Mouse (Mus musculus) T-helper 2 cell (primary cell): ENCODE data around the gene Gemin2.
"Not testable (repeated sequence)": the region's sequence is repeated elsewhere in the genome, so short reads cannot be mapped to it uniquely, and the experiment has no call there.

ENCODE experiments used
- in situ Hi-C: fragments of 300-600 bp; cut with MboI, MseI; formaldehyde crosslinking; loops from one replicate; pipeline ENCODE4 v1.15.1; 2025; ENCODE audit warnings: high pct_unique_total_duplicates

Gemin2 gene

DNA sequence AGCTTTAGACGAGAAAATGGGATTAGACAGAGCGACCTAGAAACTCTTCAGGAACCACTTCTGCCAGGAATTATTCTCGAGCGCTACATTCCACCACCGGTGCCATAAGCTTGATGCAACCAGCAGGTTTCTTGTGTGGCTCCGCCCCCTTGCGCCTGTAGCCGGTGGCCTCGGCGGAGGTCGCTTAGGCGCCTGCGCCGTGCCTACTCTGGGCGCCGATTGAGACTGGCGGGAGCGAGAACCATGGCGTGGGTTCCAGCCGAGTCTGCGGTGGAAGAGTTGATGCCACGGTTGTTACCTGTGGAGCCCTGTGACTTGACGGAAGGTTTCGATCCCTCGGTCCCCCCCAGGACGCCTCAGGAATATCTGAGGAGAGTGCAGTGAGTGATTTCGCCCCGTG lies at the start of gene Gemin2:
Gemin2 (plus strand) TSS at position 160 of the 400 bp plus-strand sequence.
- in situ Hi-C loops: no loop called here

DNA sequence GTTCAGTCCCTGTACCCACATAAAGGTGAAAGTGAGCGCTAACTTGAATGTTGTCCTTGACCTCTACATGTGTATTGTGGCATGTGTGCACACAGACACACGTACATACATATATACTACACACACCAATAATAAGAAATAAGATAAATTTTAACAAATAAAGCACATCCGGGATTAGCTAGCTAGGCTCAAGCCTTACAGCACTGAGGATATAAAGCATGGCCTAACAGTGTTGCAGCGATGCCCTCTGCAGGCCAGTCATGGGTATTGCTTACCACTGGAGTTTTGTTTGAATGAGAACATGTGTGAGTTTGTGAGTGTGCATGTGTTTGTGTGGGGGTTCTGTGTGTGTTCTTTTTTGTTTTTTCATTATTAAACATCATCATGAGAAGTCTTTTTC lies 48.6 kb upstream of the Gemin2 start:
- in situ Hi-C loops: no loop called here

DNA sequence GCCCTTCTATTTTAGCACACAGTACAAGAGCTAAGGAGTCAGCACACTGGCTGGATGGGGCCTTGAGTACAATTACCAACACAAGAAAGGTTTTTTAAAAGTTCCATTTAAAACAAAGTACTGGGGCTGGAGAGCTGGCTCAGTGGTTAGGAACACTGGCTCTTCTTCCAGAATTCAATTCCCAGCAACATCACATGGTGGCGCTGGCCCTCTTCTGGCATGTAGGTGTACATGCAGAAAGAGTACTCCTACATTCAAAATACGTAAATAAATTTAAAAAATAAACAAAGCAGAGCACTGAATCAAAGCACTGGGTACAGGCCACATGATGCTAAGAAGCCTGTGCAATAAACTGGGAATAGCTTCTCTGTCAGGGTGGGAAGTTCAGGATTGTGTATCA lies 36.2 kb upstream of the Gemin2 start:
- in situ Hi-C loops: no loop called here

DNA sequence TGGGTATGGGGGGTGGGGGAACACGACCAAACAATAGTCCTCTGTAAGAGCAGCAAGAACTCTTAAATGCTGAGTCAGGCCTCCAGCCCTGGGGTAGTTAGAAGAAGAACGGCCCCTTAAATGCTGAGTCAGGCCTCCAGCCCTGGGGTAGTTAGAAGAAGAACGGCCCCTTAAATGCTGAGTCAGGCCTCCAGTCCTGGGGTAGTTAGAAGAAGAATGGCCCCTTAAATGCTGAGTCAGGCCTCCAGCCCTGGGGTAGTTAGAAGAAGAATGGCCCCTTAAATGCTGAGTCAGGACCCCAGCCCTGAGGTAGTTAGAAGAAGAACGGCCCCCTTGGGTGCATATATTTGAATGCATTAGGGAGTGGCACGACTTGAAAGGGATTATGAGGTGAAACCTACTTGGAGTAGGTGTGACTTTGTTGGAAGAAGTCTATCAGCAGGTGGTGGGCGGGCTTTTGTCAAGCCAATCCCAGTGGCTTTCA lies 32.0 kb upstream of the Gemin2 start:
- in situ Hi-C loops: not testable (repeated sequence)

DNA sequence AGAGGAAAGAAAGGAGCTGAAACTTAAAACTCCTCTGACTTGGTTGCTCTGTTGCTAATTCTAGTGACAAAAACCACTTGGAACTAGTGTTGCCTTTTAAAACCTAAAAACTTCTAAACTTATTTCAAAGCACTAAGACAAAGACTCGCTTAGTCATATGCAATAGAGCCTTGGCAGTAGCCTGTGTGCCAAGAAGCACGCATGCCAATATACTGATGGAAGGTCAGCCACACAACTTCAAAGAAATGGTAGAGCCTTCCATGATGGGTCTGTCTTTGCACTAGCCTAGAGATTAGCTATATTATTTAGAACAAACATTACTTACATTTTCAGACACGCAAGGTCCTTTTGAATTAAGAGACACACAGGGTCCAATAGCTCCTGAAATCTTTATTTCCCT lies 27.4 kb upstream of the Gemin2 start:
- in situ Hi-C loops: no loop called here

DNA sequence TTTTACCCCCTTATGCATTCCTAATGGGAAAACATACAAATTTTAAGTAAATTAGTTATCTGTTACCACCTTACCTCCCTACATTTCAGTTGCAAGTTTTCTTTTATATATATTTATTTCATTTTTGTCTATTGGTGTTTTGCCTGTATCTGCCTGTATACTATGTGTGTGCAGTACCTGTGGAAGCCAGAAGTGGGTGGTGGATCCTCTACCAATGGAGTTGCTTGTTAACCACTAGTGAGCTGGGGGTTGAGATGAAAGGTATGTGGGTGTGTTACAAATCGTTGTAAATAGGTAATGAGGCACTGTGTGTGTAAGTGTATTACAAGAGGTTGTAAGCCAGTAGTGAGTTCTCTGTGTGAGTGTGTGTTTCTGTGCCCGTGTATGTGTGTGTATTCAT lies 2.7 kb upstream of the Gemin2 start:
- in situ Hi-C loops: no loop called here

DNA sequence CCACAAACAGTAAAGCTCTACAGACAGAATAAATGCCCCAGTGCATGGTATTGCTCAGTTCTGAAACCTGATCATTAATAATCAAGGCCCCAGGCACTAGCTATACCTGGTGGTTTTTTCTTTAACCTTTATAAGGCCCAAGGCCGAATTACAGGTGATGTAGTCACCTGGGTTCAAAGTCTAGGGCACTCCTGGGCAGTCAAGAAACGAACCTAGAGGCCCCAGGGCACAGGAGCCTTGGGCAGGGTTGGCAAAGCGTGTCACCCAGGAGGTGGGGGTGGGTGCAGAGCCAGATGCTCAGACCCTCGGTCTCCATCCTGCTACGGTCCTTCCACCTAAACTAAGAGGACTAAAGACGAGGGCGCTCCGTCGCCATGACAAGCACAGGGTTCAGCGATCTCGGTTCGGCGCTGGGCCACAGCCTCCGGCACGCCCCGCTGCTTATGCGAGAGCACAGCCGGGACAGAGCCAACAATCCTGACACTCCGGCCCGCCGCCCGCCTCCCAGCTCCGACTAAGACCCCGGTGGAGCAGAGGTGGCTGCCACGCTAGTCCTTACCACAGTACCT lies 1.8 kb upstream of the Gemin2 start:
- in situ Hi-C loops: no loop called here

DNA sequence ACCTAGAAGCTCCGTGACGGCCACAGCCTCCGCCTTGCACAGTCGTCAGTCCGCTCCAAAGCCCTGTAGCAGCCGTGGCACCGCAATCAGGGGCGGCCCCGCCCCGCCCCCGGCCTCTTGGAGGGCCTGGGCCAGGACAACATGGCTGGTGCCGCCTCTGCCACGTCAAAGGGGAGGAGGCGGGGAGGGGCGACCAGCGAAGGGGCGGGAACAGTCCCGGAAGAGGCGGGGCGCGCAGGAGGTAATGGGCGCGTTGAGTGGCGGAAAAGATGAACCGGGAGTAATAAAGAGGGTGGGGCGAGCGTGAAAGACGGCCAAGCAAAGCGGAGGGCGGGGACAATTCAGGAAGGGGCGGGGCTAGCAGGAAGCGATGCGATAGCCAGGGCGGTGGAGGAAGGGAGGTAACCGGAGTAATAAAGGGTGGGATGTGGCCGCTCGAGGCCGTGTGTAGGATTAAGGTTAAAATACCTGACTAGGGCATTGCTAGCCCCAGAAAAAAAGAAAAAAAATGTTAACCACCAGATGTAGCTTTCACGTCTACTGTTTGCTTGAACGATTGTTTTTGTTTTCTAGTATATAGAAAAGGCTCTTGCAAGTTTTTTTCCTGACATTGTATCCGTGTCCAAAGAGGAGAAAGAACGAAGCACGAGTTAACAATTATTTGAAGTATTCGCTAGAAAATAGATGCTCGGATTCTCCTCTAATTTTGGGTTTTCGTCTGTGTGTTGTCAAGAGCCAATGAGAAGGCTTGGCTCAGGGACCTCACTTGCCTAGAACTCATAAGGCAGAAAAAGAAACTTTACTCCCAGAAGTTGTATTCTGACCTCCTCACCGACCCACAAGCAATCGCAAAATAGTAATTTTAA lies 1.1 kb upstream of the Gemin2 start, which contains the start of gene Sec23a:
Sec23a (minus strand) TSS at position 174 of the 866 bp plus-strand sequence.
- in situ Hi-C loops: no loop called here

DNA sequence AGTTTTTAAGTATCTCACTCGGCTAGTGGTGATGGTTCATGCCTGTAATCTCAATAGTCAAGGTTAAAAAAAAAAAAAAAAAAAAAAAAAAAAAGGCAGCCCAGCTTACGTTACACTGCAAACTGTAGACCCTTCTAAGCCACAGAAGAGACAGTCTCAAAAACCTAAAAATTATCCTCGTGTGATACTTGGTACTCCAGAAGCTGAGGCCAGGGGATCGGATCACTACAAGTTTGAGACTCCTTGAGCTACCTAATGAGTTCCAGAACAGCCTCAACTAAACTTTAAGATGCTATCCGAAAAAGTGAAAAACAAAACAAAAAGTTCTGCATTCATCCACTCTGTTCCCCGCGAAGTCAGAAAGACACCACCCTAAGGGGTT lies 492 bp upstream of the Gemin2 start:
- in situ Hi-C loops: no loop called here

DNA sequence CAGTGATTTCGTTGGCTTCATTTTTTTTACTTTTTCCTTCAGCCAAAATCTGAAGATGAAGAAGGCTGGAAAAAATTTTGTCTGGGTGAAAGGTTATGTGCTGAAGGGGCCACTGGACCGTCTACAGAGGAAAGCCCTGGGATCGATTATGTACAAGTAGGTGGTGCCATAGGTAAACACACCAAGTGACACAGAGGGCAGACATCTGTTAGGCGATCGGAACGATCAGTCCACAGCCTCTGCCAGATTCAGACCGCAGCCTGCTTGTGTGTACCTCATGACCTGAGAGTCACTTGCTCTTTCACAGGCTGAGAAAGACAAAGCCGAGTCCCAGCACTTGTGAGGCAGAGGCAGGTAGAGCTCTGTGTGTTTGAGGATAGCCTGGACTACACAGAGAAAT lies 4.8 kb downstream of the Gemin2 start:
- in situ Hi-C loops: no loop called here

DNA sequence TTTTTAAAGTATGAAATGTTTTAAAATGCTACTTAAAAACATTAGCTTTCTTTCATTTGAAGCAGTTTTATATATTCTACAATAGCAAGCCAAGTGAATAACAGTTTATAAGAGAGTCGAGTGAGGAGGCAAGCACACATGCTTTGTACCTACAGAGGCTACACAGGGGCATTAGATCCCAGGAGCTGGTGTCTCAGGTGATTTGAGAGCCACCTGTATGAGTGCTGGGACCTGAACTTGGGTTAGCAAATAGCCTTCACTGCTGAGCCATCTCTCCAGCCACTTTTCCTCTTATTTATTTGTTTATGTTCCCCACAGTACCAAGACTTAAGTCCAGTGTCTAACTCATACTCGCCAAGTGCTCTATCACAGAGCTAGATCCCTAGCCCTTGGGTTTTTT lies 6.7 kb downstream of the Gemin2 start:
- in situ Hi-C loops: no loop called here

DNA sequence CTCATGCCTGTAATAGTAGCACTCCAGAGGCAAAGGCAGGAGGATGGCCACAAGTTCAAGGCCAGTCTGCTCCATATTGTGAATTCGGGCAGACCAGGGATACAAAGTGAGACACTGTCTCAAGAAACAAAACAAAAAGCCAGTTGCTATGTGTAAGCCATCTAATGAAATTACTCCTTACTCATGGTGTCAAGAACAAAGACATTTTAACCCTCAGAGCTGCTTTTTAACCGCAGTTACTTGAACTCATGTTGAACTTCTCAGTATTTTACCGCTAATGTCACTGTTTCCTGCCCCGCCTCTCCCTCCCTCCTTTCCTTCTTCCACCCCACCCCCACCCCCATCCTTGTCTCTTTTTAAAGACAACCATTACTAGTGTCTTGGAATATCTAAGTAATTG lies 8.1 kb downstream of the Gemin2 start:
- in situ Hi-C loops: no loop called here

DNA sequence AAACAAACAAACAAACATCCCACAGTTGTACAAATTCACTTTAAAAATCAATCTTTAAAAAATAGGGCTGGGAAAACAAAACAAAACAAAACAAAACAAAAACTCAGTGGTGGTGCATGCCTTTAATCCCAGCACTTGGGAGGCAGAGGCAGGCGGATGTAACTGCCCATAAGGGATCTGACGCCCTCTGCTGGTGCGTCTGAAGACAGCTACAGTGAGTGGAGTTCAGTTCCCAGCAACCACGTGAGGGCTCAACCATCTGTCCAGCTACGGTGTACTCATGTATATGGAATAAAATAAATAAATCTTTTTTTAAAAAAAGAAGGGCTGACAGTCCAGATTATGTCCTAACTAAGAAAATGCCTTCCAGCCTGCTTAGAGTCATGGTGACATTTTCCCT lies 18.9 kb downstream of the Gemin2 start:
- in situ Hi-C loops: no loop called here

DNA sequence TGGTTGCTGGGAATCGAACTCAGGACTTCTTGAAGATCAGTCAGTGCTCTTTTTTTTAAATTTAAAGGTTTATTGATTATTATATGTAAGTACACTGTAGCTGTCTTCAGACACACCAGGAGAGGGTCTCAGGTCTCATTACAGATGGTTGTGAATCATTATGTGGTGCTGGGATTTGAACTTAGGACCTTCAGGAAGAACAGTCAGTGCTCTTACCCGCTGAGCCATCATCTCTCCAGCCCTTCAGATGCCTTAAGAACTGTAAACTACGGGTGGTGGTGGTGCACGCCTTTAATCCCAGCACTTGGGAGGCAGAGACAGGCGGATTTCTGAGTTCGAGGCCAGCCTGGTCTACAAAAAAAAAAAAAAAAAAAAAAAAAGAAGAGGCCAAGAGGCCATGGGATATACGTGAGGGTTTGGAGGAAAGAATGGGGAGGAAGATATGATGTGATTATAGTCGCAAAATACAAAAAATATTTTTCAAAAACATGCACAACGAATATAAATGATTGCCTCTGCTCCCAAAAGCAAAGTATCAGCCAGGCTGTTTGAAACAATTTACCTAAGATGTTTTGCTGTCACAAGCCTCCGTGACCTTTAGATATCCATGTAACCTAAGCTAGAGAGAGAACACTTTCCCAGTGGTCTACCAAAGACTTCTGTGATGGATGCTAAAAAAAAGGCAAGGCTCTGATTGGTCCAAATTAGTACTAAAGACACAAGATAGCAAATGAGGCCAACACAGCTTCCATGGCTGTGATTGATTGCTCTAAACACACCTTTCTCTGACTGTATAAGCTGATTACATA lies 26.2 kb downstream of the Gemin2 start:
- in situ Hi-C loops: no loop called here

DNA sequence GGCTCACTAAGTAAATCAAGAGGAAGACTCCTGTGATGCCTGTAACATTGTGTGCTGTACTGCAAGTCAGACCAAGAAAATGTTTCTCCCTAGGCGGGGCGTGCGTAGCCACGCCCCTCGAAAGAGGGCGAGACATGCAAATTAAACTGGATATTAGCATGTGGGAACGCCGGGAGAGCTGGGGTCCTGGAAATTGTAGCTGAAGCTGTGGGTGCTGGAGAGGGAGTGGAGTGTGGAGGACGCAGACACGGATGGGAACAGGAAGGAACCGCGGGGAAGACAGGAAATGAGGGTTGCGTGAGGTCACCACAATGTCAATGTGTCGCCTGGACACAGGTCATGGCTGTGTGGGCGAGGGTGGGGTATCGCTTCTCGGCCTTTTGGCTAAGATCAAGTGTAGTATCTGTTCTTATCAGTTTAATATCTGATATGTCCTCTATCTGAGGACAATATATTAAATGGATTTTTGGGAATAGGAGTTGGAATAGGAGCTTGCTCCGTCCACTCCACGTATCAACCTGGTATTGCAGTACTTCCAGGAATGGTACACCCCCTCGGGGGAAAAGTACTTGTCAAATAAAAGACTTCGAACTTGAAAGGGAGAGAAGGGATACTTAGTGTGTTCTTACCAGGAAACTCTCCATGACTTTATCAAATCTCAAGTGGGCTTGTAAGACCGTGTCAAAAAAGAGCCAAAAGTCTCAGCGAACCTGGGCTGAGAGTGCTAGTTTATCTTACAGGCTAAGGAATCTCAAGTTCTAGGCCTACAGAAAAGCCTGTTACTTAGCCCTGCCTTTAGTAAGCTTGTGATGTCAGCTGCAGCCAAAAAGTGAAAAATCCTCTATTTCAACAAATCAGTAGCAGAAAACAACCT lies 27.0 kb downstream of the Gemin2 start:
- in situ Hi-C loops: no loop called here

DNA sequence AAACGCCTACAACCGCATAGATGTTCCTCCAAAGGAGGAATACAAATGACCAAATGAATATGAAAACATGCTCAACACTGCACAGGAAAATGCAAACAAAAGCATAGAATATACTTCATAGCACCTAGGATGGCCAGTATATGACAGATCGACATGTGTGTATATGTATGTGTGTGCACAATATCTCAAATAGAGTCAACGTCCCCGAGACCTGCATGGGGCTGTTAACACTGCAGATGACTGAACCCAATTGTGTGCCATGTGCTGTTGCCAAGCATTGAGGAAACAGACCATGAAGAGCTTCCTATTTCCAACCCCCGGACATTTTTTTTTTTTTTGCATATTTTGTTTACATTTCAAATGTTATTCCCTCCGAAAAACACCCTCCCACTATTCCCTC lies 27.7 kb downstream of the Gemin2 start:
- in situ Hi-C loops: no loop called here

DNA sequence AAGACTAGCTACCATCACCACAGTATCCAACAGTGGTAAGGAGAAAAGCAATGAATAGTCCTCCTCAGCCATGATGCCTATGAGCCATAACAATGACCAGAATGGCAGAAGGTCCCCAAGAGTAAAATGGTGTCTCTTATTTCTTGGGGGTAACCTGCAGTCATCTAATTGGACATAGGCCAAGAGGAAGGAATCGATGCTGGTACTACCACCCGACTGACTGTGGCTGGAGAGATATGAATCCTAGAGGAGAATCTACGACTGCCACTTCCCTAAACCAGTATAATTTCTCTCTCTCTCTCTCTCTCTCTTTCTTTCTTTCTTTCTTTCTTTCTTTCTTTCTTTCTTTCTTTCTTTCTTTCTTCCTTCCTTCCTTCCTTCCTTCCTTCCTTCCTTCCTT lies 39.3 kb downstream of the Gemin2 start:
- in situ Hi-C loops: loop anchor here (5.0 kb wide), 1 partner anchor 90 kb away; no protein-coding TSS in a partner anchor

DNA sequence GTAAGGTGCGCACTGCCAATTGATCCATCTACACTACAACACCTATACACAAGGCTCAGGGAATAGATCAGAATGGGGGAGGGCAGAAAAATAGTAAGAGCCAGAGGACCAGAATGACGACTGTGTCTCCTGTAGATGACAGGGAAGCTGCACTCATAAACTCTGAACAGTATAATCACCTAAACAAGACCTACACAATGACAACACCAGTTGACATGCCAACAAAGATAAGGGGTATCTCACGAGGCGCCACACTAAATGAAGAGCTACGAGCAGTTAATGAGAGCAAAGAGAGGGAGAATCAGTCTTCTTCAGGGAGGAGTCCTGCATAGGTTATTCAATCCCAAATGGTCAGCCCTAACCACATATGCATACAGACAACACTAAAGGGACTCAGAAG lies 40.0 kb downstream of the Gemin2 start:
- in situ Hi-C loops: loop anchor here (5.0 kb wide), 1 partner anchor 89 kb away; no protein-coding TSS in a partner anchor

DNA sequence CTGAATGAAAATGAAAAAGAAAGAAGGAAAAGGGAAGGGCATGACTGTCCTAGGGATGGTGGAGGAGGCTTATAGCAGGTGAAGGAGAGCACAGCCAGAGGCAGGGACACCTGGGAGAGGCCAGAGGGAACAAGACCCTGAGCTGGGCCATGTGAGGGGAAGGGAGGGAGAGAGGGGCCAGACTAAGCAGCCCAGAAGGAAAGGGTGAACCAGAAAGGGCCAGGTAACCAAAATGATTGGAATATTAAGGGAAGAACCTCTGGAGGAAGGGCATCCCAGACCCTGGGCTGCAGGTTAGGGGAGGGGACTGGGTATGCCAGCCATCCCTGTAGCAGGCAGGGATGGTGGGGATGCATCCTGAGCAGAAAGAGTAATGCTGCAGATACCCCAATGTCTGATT lies 40.8 kb downstream of the Gemin2 start:
- in situ Hi-C loops: loop anchor here (5.0 kb wide), 1 partner anchor 88 kb away; no protein-coding TSS in a partner anchor

DNA sequence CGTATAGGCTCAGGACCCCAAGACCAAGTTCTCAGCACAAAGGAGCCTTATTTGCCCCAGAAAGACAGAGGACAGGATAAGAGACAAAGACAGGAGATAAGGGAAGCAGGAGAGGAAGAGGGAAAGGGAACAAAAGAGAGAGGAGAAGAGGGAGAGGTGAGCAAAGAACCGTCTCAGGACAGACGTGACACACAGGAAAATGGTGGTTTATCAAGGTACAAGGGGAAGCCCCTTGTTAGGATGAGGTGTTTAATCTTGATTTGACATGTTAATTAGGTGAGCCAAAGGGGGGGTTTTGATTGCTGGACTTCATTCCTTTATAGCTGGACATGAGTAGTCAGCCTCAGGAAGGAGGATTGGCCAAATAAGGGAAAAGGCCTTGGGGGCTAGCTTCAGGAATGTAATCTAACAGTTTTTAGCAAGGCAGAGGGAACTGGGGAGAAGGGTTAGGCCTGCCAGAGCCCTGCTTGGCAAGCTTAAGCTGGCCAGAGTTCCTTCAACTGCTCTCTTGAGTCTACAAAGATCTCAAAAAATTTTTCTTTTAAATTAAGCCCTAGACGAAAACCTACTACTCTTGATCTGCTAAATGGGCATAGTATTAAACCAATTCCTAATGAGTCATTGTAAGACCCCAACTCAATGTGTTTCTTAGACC lies 42.1 kb downstream of the Gemin2 start:
- in situ Hi-C loops: no loop called here

DNA sequence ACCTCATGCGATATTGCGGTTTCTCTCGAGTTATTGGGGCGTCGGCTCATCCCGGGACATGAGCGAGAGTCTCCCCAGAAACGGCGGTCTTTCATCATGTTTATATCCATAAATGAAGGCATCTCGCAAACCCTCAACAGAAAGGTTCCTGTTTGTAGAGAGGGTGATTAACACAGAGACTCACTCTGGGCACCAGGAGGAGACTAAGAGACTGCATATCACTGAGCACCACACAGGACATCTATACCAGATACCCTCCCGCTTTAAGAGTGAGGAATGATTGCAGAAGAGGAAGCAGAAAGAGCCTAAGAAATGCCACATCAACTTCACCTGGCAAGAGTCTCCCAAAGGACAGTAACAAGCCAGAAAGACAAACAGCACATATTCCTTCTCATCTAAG lies 43.0 kb downstream of the Gemin2 start:
- in situ Hi-C loops: no loop called here
